8 mouse cellular contexts compared by ENCODE assay signal in genomic region chr2:25429435-25430180, GRCm38 (mm10). TPM values are rescaled to one million over a fixed set of nuclear protein-coding genes. Genes with fewer than 3 reads are reported as not detected.
A peak's percentile ranks its signal among the peaks of the same experiment; 100 is the strongest.
DNase-seq lines count a peak whose midpoint lies in the region; ATAC-seq lines count a peak whose summit lies in the region.

No protein-coding gene starts in this region.

- H3K27me3 ChIP-seq in neural tube, embryonic 11.5 days (ENCODE audit: control insufficient read depth, insufficient read depth, low read length): peaks cover 14% of the 10 kb centered on the region
- H3K27me3 ChIP-seq in forebrain, embryonic 11.5 days (ENCODE audit: control insufficient read depth, insufficient read depth, low read length): no peaks in the 10 kb centered on the region; the same call in 1 of the 2 replicates
- peaks cover 6% of the 10 kb centered on the region for H3K27me3 ChIP-seq in kidney, embryonic 14.5 days (ENCODE audit: control insufficient read depth, insufficient read depth, low read length)
- H3K27me3 ChIP-seq in midbrain, embryonic 16.5 days (ENCODE audit: control insufficient read depth, insufficient read depth, low read depth, low read length): peaks cover 5% of the 10 kb centered on the region; the same call in 1 of the 2 replicates

- no peaks in the 10 kb centered on the region for H3K36me3 ChIP-seq in neural tube, embryonic 11.5 days (ENCODE audit: control insufficient read depth, insufficient read depth, low read length)
- no peaks in the 10 kb centered on the region for H3K36me3 ChIP-seq in forebrain, embryonic 11.5 days (ENCODE audit: control insufficient read depth, insufficient read depth, low read length)
- no peaks in the 10 kb centered on the region for H3K36me3 ChIP-seq in kidney, embryonic 14.5 days (ENCODE audit: control insufficient read depth, insufficient read depth, low read length)
- peaks cover 9% of the 10 kb centered on the region; the same call in 1 of the 2 replicates for H3K36me3 ChIP-seq in midbrain, embryonic 16.5 days (ENCODE audit: control insufficient read depth, insufficient read depth, low read length)

- peak overlapping the region; percentile 80; the same call in 1 of the 2 replicates for H3K9ac ChIP-seq in neural tube, embryonic 11.5 days (ENCODE audit: low read length)
- H3K9ac ChIP-seq in forebrain, embryonic 11.5 days (ENCODE audit: low read length): peak overlapping the region; percentile 82
- peak overlapping the region; percentile 84 for H3K9ac ChIP-seq in kidney, embryonic 14.5 days (ENCODE audit: low read depth, low read length)
- H3K9ac ChIP-seq in midbrain, embryonic 16.5 days (ENCODE audit: low read depth, low read length): peak overlapping the region; percentile 94

- 79% methylated on average over 5 of the region's 5 CpGs for WGBS in neural tube, embryonic 11.5 days
- 73% methylated on average over 5 of the region's 5 CpGs for WGBS in forebrain, embryonic 11.5 days
- 65% methylated on average over 5 of the region's 5 CpGs for WGBS in kidney, embryonic 14.5 days
- 66% methylated on average over 5 of the region's 5 CpGs for WGBS in midbrain, embryonic 16.5 days

- no peak overlapping the region for H3K27ac ChIP-seq in neural tube, embryonic 11.5 days (ENCODE audit: low read depth, low read length)
- H3K27ac ChIP-seq in forebrain, embryonic 11.5 days (ENCODE audit: low read depth, low read length): no peak overlapping the region
- no peak overlapping the region for H3K27ac ChIP-seq in kidney, embryonic 14.5 days (ENCODE audit: low read depth, low read length)
- peak overlapping the region; percentile 84; the same call in 1 of the 2 replicates for H3K27ac ChIP-seq in midbrain, embryonic 16.5 days (ENCODE audit: low read length)

- ATAC-seq in neural tube, embryonic 11.5 days (ENCODE audit: insufficient read depth, low FRiP score, low TSS enrichment): no peak
- ATAC-seq in forebrain, embryonic 11.5 days (replicated peaks; ENCODE audit: low FRiP score): no peak
- ATAC-seq in kidney, embryonic 14.5 days (ENCODE audit: low FRiP score, low TSS enrichment): no peak
- ATAC-seq in midbrain, embryonic 16.5 days: no peak

- peak overlapping the region; percentile 73 for H3K4me3 ChIP-seq in neural tube, embryonic 11.5 days (ENCODE audit: low read depth, low read length)
- peak overlapping the region; percentile 75 for H3K4me3 ChIP-seq in forebrain, embryonic 11.5 days (ENCODE audit: low read depth, low read length)
- peak overlapping the region; percentile 75 for H3K4me3 ChIP-seq in kidney, embryonic 14.5 days (ENCODE audit: low read length)
- H3K4me3 ChIP-seq in midbrain, embryonic 16.5 days (ENCODE audit: low read depth, low read length): peak overlapping the region; percentile 67

- peak overlapping the region; percentile 85 for H3K4me2 ChIP-seq in neural tube, embryonic 11.5 days (ENCODE audit: low read depth)
- H3K4me2 ChIP-seq in forebrain, embryonic 11.5 days (ENCODE audit: low read depth, low read length, severe bottlenecking): peak overlapping the region; percentile 79
- peak overlapping the region; percentile 94 for H3K4me2 ChIP-seq in kidney, embryonic 14.5 days (replicated peaks; ENCODE audit: low read depth, low read length)
- H3K4me2 ChIP-seq in midbrain, embryonic 16.5 days (ENCODE audit: low read length): peak overlapping the region; percentile 76

- DNase-seq in neural tube, embryonic 11.5 days (ENCODE audit: low spot score): no peak
- no peak for DNase-seq in neural tube, embryonic 10.5 days (ENCODE audit: extremely low spot score, low spot score)
- DNase-seq in forebrain, embryonic 11.5 days (ENCODE audit: low spot score): no peak
- DNase-seq in thymus, postnatal 4 days: no peak
- no peak for DNase-seq in embryo, embryonic 10.5 days (ENCODE audit: low spot score)
- DNase-seq in left cerebral cortex, adult 11 months (ENCODE audit: low spot score): no peak

- no peaks in the 10 kb centered on the region for H3K9me3 ChIP-seq in neural tube, embryonic 11.5 days (ENCODE audit: control insufficient read depth, low read length)
- H3K9me3 ChIP-seq in forebrain, embryonic 11.5 days (ENCODE audit: control insufficient read depth, low read length): no peaks in the 10 kb centered on the region
- no peaks in the 10 kb centered on the region for H3K9me3 ChIP-seq in kidney, embryonic 14.5 days (ENCODE audit: control insufficient read depth, low read length)
- no peaks in the 10 kb centered on the region for H3K9me3 ChIP-seq in midbrain, embryonic 16.5 days (replicated peaks; ENCODE audit: control insufficient read depth, low read length, poor library complexity, severe bottlenecking)

- H3K4me1 ChIP-seq in neural tube, embryonic 11.5 days (ENCODE audit: control insufficient read depth, insufficient read depth, low read length): 0 out of 2 replicates have a peak, but pooled peaks cover 3% of the 10 kb centered on the region
- 0 out of 2 replicates have a peak, but pooled peaks cover 6% of the 10 kb centered on the region for H3K4me1 ChIP-seq in forebrain, embryonic 11.5 days (replicated peaks; ENCODE audit: control insufficient read depth, insufficient read depth, low read length)
- peaks cover 16% of the 10 kb centered on the region for H3K4me1 ChIP-seq in kidney, embryonic 14.5 days (ENCODE audit: control insufficient read depth, insufficient read depth, low read length)
- peaks cover 22% of the 10 kb centered on the region for H3K4me1 ChIP-seq in midbrain, embryonic 16.5 days (ENCODE audit: control insufficient read depth, insufficient read depth, low read length)

RNA-seq across cellular contexts. Expression of gene Abca2, which starts 1.1 kb away (rescaled TPM):
- 5.0 and 5.6 TPM in 2 replicates for polyA plus RNA-seq in neural tube, embryonic 11.5 days (2014; fragmentation: Nextera tagmentation; extraction: Ambion mirVana)
- 9.9 and 10.2 TPM in 2 replicates for polyA plus RNA-seq in forebrain, embryonic 11.5 days (2014; fragmentation: Nextera tagmentation; extraction: Ambion mirVana)
- polyA plus RNA-seq in kidney, embryonic 14.5 days (2014; fragmentation: Nextera tagmentation; extraction: Ambion mirVana): 8.1 and 11.2 TPM in 2 replicates
- 17.3 and 18.3 TPM in 2 replicates for polyA plus RNA-seq in midbrain, embryonic 16.5 days (2015; fragmentation: Nextera tagmentation; extraction: Ambion mirVana)

RNA-seq across cellular contexts. Expression of gene Fut7, which starts 6.5 kb away (rescaled TPM):
- polyA plus RNA-seq in neural tube, embryonic 11.5 days (2014; fragmentation: Nextera tagmentation; extraction: Ambion mirVana): 0.11 TPM in 1 of 2 replicates, not detected in the other
- polyA plus RNA-seq in forebrain, embryonic 11.5 days (2014; fragmentation: Nextera tagmentation; extraction: Ambion mirVana): not detected in 2 replicates
- not detected in 2 replicates for polyA plus RNA-seq in kidney, embryonic 14.5 days (2014; fragmentation: Nextera tagmentation; extraction: Ambion mirVana)
- polyA plus RNA-seq in midbrain, embryonic 16.5 days (2015; fragmentation: Nextera tagmentation; extraction: Ambion mirVana): 0.09 and 0.80 TPM in 2 replicates

RNA-seq across cellular contexts. Expression of gene Clic3, which starts 27.0 kb away (rescaled TPM):
- polyA plus RNA-seq in neural tube, embryonic 11.5 days (2014; fragmentation: Nextera tagmentation; extraction: Ambion mirVana): 0.72 and 0.89 TPM in 2 replicates
- polyA plus RNA-seq in forebrain, embryonic 11.5 days (2014; fragmentation: Nextera tagmentation; extraction: Ambion mirVana): 0.61 and 0.77 TPM in 2 replicates
- 0.57 and 1.2 TPM in 2 replicates for polyA plus RNA-seq in kidney, embryonic 14.5 days (2014; fragmentation: Nextera tagmentation; extraction: Ambion mirVana)
- polyA plus RNA-seq in midbrain, embryonic 16.5 days (2015; fragmentation: Nextera tagmentation; extraction: Ambion mirVana): 2.8 and 3.4 TPM in 2 replicates

RNA-seq across cellular contexts. Expression of gene Npdc1, which starts 30.5 kb away (rescaled TPM):
- polyA plus RNA-seq in neural tube, embryonic 11.5 days (2014; fragmentation: Nextera tagmentation; extraction: Ambion mirVana): 133 TPM in 2 replicates
- 120 and 128 TPM in 2 replicates for polyA plus RNA-seq in forebrain, embryonic 11.5 days (2014; fragmentation: Nextera tagmentation; extraction: Ambion mirVana)
- polyA plus RNA-seq in kidney, embryonic 14.5 days (2014; fragmentation: Nextera tagmentation; extraction: Ambion mirVana): 32.8 and 34.0 TPM in 2 replicates
- polyA plus RNA-seq in midbrain, embryonic 16.5 days (2015; fragmentation: Nextera tagmentation; extraction: Ambion mirVana): 481 and 529 TPM in 2 replicates

RNA-seq across cellular contexts. Expression of gene Paxx, which starts 31.3 kb away (rescaled TPM):
- 22.0 and 26.3 TPM in 2 replicates for polyA plus RNA-seq in neural tube, embryonic 11.5 days (2014; fragmentation: Nextera tagmentation; extraction: Ambion mirVana)
- 22.9 and 24.2 TPM in 2 replicates for polyA plus RNA-seq in forebrain, embryonic 11.5 days (2014; fragmentation: Nextera tagmentation; extraction: Ambion mirVana)
- 23.5 and 23.9 TPM in 2 replicates for polyA plus RNA-seq in kidney, embryonic 14.5 days (2014; fragmentation: Nextera tagmentation; extraction: Ambion mirVana)
- polyA plus RNA-seq in midbrain, embryonic 16.5 days (2015; fragmentation: Nextera tagmentation; extraction: Ambion mirVana): 121 and 130 TPM in 2 replicates
